Mouse (Mus musculus) spleen, postnatal 10 days (tissue): Measurements from ENCODE around the gene Tcf20.
A peak's percentile ranks its signal among the peaks of the same experiment; 100 is the strongest.
"Not testable (repeated sequence)": the region's sequence is repeated elsewhere in the genome, so short reads cannot be mapped to it uniquely, and the experiment has no call there.

Experiments
- DNase-seq, 2 experiments: peaks; one replicate each; pipeline ENCODE4 v3.0.0; 2021 to 2022; ENCODE audit warnings: low spot score in 2 of 2

Tcf20 gene

DNA sequence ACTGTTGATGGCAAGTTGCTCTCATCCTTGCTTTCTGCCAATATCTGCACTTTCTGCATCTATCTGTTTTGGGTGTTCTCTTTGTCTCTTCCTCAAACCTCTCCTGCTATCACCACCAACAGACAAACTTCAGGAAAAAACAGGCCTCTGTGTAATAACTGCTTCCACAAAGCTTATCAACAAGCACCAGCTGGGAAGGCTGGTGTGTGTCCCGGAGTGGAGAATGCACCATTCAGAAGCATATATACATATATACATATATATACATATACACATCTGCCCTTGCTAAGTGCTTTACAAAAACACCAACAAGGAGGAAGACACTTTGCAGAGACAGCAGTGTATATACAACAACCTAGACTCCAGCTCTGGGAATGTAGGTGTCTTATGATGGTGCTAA, 177.1 kb downstream of the Tcf20 start:
- no peak for DNase-seq

DNA sequence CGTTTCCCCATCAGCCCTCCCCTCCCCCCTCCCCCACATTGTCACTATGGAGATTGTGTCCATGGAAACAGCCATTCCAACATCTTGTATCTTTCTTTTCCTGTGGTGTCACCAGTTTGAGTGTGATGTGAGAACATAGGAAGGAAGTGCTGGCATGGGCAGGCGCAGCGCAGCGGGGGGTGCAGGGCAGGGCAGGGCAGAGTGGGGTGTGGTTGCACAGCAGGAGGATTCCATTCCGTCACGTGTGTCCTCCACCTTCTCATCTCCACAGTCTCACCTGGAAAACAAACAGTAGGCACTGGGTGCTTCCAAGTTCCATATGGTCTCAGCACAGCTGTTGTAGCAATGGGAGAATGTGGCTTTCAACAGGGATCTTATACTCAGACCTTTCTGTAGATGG, 178.2 kb downstream of the Tcf20 start:
- peak in 1 of 2 experiments; percentile 48 for DNase-seq

DNA sequence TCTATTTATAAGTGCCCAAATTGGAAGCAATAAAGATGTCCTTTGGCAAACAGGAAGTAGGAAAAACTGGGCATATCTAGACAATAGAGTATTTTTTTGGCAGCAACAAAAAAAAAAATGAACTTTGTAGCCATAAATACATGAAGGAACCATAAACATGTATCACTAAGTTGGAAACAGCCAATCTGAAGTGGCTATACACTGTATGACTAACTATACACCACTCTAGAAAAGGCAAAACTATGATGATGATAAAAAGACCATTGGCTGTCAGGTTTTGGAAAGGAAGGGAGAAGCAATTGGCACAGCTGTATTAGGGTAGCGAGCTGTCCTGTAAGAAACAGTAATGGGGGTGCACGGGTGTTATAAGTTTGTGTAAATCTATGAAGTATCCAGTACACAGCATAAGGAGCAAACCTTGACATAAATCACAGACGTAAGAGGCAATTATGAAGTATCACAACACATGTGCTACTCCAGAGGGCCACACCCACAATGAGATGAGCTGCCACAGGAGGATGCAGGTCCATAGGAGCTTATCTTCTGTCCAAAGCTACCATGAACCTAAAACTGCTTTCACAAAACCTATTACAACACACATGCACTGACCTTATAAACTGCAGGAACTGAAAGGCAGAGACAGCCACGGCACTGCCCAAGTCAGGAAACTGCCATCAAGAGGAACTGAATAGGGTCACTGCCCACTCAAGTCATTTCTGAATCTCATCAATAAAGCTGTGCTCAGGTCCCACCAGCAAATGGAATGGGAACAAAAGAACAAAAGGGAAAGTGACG, 180.5 kb downstream of the Tcf20 start:
- DNase-seq, result no peak

DNA sequence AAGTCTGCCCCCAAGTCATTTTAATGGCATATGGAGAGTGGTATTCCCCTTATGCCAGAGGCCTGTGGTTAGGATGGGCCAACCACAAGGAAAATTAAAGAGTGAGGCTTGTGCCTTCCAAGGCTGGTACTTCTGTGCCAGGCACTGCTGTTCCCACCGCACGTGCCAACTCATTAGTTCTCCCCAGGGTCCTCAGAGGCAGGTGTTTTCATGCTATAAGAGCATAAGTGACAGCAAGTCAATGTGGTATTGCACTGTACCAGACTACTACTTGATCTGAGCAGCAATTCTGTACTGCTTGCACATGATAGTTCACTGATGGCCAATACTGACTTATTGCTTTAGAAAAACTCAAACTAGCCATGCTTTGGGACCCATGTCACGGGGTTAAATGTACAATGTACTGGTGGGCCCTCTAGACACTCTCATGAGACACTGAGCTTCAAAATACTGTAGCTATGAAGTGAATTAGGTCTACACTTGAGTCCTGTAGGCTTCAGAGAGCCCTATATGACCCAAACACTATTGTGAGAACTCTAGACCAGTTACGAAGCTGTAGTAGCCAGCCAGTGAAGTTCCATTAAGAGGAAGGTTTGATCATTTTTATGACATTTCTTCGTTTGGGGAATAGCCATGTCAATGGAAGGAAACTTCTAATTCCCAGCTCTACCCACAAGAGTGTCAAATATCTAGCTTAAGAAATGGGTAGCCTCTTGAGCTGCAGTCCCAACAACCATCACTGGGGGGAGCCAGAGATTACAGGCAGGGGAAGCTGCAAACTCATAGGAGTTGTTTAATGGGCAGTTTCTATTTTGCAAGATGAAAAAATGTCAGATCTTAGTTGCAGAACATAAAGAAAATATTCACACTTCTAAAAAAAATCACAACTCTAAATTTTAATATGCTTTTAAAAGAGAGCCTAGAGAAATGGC, 182.7 kb downstream of the Tcf20 start:
- DNase-seq, result peak; percentile 82 to 89

DNA sequence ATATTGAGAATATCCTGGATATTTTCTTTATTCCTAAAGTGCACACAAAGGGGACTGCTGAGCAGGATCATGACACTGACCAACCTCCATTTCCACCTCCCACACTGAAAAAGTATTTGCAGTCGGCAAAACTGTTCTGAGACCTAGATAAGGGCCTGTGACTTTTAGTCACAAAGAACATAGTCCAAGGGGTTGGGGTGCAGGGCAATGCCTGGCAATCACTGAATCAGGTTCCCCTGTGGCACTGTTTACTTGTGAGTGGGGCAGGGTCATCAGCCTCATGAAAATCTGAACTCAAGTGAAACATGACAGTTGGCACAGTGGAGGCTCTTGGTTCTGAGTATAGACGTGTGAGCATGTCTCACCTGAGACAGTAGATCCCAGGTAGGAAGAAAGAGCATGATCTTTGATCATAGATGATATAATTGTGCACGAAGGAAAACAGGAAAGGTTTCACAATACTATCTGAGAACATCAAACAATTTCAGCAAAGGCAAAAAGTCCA, 191.7 kb downstream of the Tcf20 start:
- DNase-seq, result no peak

DNA sequence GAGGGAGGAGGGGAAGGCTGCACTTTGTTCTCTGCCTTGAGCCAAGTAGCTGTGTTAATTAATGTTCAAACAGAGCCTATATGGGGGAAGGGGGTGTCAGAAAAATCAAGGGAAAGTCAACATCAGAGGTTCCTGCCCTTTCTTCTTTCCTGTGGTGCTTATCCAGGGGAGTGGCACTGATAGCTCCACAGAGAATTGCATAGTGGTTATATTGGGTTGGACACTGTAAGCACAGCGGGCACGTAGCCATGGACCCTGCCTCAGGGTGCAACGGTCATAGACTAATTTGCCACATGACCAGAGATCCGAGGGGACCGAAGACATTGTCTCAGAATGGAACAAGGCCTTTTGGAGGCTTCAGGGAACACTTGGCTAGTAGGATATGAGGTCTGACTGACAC, 193.4 kb downstream of the Tcf20 start, which contains the start of gene Cyp2d26:
Gene Cyp2d26, minus strand, starts transcription at position 18 of the 400 bp plus-strand sequence.
- DNase-seq, result no peak

DNA sequence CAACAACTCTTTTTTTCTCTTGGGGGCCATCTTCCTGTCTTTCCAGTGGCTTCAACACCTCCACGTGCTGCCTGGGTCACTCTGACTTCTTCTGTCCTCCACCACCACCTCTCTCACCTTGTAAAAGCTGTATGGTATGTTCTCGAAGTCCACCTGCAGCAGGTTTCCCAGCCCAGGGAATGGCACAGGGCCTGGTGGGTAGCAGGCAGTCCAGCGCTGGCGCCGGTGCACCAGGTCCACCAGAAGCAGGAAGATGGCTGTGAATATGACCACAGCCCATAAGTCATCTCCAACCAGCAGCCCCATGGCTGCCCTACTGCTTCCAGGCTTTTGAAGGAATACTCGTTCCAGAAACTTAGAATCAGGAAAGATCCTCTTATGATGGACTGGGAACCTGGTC, 193.8 kb downstream of the Tcf20 start:
- DNase-seq, result no peak

DNA sequence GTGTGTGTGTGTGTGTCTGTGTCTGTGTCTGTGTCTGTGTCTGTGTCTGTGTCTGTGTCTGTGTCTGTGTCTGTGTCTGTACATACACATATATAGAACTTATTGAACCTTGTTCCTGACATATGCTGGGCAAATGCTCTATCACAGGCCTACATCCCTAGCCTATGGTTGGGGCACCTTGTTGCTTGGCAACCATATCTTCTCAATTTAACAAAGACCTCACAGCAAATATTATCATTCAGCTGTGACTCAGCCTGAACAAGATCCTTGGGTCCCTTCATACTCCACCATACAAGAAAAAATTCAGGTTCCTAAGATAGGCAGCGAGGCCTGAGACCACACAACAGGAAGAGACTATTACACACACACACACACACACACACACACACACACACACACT, 194.2 kb downstream of the Tcf20 start:
- DNase-seq, result no peak

DNA sequence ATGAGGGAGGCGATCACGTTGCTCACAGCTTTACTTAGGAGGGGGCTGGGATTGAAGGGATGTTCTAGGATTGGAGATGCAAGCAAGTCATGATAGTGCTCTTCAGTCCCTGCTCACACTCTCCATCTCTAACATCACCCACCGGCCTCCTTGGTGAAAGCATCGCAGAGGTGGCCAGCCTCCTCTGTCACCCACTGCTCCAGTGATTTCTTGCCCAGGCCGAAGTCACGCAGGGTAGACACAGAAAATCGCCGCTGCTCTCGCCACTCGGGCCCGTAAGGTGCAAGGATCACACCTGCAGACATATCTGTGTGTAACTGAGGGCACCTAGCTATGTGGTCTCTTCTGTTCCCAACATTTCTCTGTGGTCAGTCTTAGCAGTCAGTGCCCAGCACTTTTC, 195.1 kb downstream of the Tcf20 start:
- DNase-seq, result no peak

DNA sequence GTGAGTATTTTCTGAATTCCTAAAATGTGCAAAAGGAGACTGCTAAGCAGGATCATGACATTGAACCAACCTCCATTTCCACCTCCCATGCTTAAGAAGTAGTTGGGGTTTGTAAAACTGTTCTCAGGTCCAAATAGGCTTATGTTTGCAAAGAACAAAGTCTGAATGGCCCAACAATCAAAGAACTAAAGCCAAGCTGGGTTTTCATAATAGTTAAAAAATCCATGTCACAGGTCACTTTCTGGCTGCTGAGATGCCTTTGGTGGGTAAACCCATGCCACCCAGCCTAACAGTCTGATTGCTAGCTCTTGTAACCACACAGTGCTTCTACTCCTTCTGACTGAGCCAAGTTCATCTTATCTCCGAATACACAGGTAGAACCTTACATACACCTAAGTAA, 203.1 kb downstream of the Tcf20 start:
- DNase-seq, result no peak

DNA sequence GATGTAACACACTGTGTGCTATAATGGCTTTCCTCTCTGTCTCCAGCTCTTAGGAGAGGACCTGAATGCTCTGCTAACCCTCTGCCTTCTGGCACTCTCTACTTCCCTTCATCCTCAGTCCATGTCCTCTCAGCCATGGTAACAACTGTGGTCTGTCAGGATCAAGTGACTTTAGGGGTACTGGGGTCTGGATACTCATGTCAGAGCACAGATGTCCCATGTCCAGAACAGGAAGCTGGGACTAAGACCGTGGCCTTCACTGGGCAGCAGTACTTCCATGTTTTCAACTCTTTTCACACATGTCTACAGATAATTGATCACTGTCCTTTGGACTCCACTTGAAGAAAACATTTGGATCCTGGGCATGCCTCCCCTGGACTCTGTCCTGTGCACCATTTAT, 203.9 kb downstream of the Tcf20 start:
- DNase-seq, result no peak

DNA sequence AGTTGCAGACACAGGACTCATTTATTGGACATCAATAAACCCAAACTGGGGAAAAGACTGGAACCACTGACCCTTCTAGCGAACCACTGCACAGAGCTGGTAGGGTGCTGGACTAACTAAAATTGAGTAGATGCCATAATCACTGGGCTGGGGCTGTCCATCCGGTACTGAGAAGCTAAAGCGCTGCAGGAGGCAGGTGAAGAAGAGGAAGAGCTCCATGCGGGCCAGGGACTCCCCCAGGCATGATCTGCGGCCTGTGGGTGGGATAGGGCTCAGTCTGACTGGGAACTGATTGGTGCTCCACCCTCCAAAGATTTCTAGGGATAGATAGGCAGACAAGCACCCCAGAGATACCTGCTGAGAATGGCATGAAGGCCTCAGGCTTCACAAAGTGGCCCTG, 209.8 kb downstream of the Tcf20 start:
- DNase-seq, result not testable (repeated sequence)

DNA sequence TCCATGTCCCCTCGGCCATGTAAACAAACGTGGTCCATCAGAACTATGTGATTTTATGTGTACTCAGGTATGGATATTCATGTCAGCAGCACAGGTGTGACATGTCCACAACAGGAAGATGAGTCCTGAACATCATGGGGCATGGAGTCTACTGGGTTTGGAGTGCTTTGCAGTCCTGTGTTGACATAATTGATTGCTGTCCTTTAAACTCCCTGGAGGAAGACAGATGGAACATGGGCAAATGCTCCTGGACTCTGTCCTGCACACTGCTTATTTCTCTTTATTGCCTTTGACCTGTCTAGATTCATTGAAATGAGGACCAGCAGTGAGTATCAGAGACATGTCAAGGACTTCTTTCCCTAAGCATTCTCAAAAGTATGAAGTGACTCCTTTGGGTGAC, 221.7 kb downstream of the Tcf20 start:
- DNase-seq, result no peak

DNA sequence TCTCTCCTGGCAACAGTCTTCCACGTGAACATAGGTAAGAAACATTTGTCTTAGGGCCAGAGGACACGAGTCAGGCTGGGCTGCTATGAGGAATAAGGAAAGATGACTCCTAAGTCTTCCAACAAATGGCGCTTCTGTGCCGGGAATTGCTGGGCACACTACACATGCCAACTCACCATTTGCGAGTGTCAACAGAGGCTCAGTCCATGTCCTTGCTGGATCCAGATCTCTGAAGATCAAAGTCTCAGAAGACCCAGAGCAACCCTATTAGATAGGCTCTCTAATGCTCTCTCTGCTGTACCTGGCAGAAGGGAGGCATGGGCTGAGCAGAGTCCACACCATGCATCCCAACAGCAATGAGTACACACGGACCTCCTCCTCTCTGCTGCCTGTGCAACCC, 222.8 kb downstream of the Tcf20 start:
- no peak for DNase-seq

DNA sequence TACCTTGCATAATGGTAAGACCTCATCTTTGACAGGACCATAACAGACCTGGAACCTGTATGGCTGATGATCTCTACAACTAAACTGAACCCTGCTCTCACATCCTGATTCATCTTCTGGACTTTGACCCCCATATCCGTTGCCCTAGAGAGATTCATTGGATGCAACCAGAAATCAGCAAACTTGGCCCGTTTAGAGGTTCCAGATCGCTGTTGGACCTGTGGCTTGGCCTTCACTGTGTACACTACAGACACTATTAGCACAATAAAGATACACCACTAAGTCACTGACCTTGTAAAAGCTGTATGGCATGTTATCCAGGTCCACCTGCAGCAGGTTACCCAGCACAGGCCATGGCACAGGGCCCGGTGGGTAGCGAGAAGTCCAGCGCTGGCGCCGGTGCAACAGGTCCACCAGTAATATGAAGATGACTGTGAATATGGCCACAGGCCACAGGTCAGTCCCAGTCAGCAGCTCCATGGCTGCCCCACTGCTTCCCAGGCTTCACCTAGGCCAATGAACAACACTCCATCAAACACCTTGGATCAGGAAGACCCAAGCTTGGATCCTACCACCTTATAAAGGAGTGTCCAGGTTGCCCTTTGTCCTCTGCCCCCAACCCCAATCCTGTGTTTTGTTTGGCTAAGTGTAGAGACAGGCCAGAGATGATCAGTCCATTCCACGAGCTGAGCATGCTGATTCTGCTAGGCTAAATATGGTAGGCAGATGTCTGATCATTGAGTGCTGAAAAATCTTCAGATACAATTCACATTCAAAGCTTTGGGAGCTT, 223.8 kb downstream of the Tcf20 start, which contains the start of gene Cyp2d40:
Gene Cyp2d40, minus strand, starts transcription at position 553 of the 790 bp plus-strand sequence.
- no peak for DNase-seq
